Mouse (Mus musculus): Measurements from ENCODE around the gene Ceacam10. TPM values are rescaled to one million over a fixed set of nuclear protein-coding genes. Genes with fewer than 3 reads are reported as not detected.

Gene Ceacam10
- total and polyA plus RNA-seq, 3 experiments: 0.19 TPM; not detected in 2

GRCm38 (mm10) chr7:24758520-24758919, 18.5 kb upstream of the Ceacam10 start:
- no peak overlapping the region for H3K27ac ChIP-seq (ENCODE audit: control insufficient read depth, low read depth, low read length)
- no peak overlapping the region for H3K9ac ChIP-seq (ENCODE audit: control insufficient read depth, low read depth, low read length, poor library complexity, severe bottlenecking)
- H3K9me3 ChIP-seq (replicated peaks; ENCODE audit: insufficient read depth, low read length): no peaks in the 10 kb centered on the region
- DNase-seq (ENCODE audit: low read depth, low spot score): no peak
- TF ChIP-seq POLR2AphosphoS2 (IDR thresholded peaks at IDR 0.05; ENCODE audit: low read length) (no peak), TCF12 (IDR thresholded peaks at IDR 0.05; ENCODE audit: low read depth, low read length) (no peak), MEF2A (IDR thresholded peaks at IDR 0.05; ENCODE audit: extremely low read depth, insufficient replicate concordance, low read depth, low read length, poor library complexity, severe bottlenecking) (no peak), BHLHE40 (IDR thresholded peaks at IDR 0.05; ENCODE audit: borderline replicate concordance, low read depth, low read length) (no peak), MAX (IDR thresholded peaks at IDR 0.05; ENCODE audit: low read length) (no peak), MXI1 (IDR thresholded peaks at IDR 0.05; ENCODE audit: low read depth, low read length) (no peak), E2F4 (IDR thresholded peaks at IDR 0.05; ENCODE audit: borderline replicate concordance, low read depth, low read length) (no peak), RAD21 (IDR thresholded peaks at IDR 0.05; ENCODE audit: low read depth, low read length) (no peak)
- peaks cover 0 to 4% of the 10 kb centered on the region in 2 experiments; a peak in 1 of 4 replicates for H3K27me3 ChIP-seq (ENCODE audit: control insufficient read depth in 1 of 2, insufficient read depth in 2 of 2, low read length in 2 of 2)
- no peaks in the 10 kb centered on the region for H3K36me3 ChIP-seq (ENCODE audit: control insufficient read depth in 1 of 2, insufficient read depth in 2 of 2, low read length in 2 of 2)
- no peaks in the 10 kb centered on the region for H3K4me1 ChIP-seq (ENCODE audit: control insufficient read depth in 1 of 2, insufficient read depth in 2 of 2, low read length in 2 of 2)
- no peaks in the 10 kb centered on the region for H3K79me2 ChIP-seq (ENCODE audit: control insufficient read depth, insufficient read depth, low read length, poor library complexity)
- no peak overlapping the region for H3K4me3 ChIP-seq (ENCODE audit: control insufficient read depth in 1 of 2, insufficient read depth in 1 of 2, low read depth in 2 of 2, low read length in 2 of 2)

GRCm38 (mm10) chr7:24760211-24760610, 16.8 kb upstream of the Ceacam10 start, which contains the start of gene Cd177:
Gene Cd177, minus strand, starts transcription at chr7:24760311.
- H3K9me3 ChIP-seq (replicated peaks; ENCODE audit: insufficient read depth, low read length): no peaks in the 10 kb centered on the region
- no peaks in the 10 kb centered on the region for H3K4me1 ChIP-seq (ENCODE audit: control insufficient read depth in 1 of 2, insufficient read depth in 2 of 2, low read length in 2 of 2)
- H3K27me3 ChIP-seq (ENCODE audit: control insufficient read depth in 1 of 2, insufficient read depth in 2 of 2, low read length in 2 of 2): peaks cover 0 to 4% of the 10 kb centered on the region in 2 experiments; a peak in 1 of 4 replicates
- H3K27ac ChIP-seq (ENCODE audit: control insufficient read depth, low read depth, low read length): no peak within 1 kb of the TSS
- TF ChIP-seq MYB (IDR thresholded peaks at IDR 0.05; ENCODE audit: low read depth, low read length) (no peak), ELF1 (IDR thresholded peaks at IDR 0.05; ENCODE audit: low read depth, low read length) (no peak), USF1 (IDR thresholded peaks at IDR 0.05; ENCODE audit: low read depth, low read length) (no peak), ZKSCAN1 (IDR thresholded peaks at IDR 0.05; ENCODE audit: low read depth, low read length) (no peak), GABPA (IDR thresholded peaks at IDR 0.05; ENCODE audit: low read depth, low read length) (no peak), JUND (IDR thresholded peaks at IDR 0.05; ENCODE audit: low read depth, low read length) (no peak), NELFE (IDR thresholded peaks at IDR 0.05; ENCODE audit: low read depth, low read length) (no peak), TBP (IDR thresholded peaks at IDR 0.05; ENCODE audit: low read depth, low read length) (no peak), MXI1 (IDR thresholded peaks at IDR 0.05; ENCODE audit: low read depth, low read length) (no peak), MAX (IDR thresholded peaks at IDR 0.05; ENCODE audit: low read length) (no peak), MYC (IDR thresholded peaks at IDR 0.05; ENCODE audit: low read depth, low read length) (no peak), POLR2AphosphoS2 (IDR thresholded peaks at IDR 0.05; ENCODE audit: low read length) (no peak), HCFC1 (IDR thresholded peaks at IDR 0.05; ENCODE audit: low read depth, low read length) (no peak), SIN3A (IDR thresholded peaks at IDR 0.05; ENCODE audit: low read length) (no peak), MEF2A (IDR thresholded peaks at IDR 0.05; ENCODE audit: extremely low read depth, insufficient replicate concordance, low read depth, low read length, poor library complexity, severe bottlenecking) (no peak)
- no peak within 1 kb of the TSS for H3K9ac ChIP-seq (ENCODE audit: control insufficient read depth, low read depth, low read length, poor library complexity, severe bottlenecking)
- DNase-seq (ENCODE audit: low read depth, low spot score): no peak
- H3K36me3 ChIP-seq (ENCODE audit: control insufficient read depth in 1 of 2, insufficient read depth in 2 of 2, low read length in 2 of 2): no peaks in the 10 kb centered on the region
- H3K4me3 ChIP-seq (ENCODE audit: control insufficient read depth in 1 of 2, insufficient read depth in 1 of 2, low read depth in 2 of 2, low read length in 2 of 2): no peak within 1 kb of the TSS
- H3K79me2 ChIP-seq (ENCODE audit: control insufficient read depth, insufficient read depth, low read length, poor library complexity): no peaks in the 10 kb centered on the region
